Mouse (Mus musculus): Measurements from ENCODE around the gene Tdrd12.

Gene Tdrd12

DNA sequence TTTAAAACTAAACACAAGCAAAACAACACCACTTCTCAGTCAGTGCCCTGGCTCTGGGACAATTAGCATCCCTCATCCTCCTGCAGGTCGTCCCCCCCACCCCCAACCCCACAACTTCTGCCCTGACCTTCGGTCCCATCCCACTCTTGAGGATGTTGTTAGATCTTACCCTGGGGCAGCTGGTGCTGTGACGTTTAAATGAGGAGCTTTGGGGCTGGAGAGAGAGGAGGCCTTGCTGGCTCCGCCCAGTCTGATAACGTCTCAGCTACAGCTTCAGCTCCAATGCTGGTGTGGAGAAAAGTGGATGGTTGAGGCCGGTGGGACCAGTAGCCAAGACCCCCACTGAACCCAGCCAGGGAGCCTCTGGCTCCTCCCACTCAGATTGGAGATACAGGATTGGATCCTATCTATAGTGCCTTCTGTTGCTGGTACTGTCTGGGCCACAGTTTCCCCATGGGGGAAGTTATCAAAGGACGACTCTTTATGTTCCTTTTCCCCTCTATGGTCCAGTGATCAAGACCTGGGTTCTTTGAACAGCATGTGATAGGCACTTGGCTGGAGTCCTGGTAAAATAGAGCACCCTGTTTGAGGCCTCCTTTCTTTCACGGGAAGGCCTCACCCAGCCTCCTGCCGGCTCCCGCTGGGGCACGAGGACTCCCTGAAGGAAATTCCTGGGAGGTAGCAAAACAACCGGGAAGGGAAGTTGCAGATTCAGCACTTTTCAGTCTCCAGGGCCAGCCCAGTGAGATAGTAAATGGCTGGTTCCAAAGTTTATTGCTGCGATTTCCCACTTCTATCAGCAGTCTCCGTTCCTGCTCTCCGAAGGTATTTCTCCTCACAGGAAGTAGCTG, 89.3 kb downstream of the Tdrd12 start, which contains the start of gene Slc7a9:
TSS of gene Slc7a9 (plus strand) at position 801 of the 851 bp plus-strand sequence.
- DNase-seq (ENCODE audit: low spot score in 2 of 2) = no peak

DNA sequence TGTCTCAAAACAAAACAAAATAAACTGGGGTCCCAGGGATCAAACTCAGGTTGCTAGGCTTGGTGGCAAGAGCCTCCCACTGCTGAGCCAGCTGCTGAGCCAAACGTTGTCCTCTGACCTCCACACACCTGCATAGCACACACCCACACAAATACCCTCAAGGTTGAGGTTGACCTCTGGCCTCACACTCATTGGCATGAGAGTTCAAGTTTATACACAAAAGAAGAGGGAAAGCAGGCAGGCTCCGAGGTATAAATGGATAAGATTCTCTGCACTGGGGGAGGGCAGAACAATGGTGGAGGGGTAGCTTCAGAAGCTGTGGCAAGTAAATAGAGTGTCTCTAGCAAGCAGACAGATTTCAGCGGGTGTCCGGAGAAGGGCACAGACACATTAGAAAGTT, 90.0 kb downstream of the Tdrd12 start:
- no peak for DNase-seq (ENCODE audit: low spot score in 2 of 2)

DNA sequence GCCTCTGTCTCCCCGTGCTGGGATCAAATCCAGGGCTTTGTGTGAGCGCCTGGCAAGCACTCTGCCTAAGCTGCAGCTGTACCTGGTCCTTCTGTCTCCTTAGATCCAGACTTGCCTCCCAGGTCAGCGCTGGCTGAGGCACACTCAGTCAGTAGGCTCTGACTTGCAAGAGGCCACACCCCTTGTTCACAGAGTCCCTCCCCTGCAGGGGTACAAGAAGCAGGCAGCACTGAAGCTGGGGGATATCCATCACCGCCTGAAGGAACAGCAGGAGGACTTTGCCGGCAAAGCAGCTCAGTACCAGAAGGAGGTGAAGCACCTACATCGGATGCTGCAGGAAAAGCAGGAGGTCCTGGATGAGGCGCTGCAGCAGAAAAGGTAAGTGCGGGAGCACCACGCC, 102.3 kb downstream of the Tdrd12 start:
- no peak for DNase-seq (ENCODE audit: low spot score in 2 of 2)

DNA sequence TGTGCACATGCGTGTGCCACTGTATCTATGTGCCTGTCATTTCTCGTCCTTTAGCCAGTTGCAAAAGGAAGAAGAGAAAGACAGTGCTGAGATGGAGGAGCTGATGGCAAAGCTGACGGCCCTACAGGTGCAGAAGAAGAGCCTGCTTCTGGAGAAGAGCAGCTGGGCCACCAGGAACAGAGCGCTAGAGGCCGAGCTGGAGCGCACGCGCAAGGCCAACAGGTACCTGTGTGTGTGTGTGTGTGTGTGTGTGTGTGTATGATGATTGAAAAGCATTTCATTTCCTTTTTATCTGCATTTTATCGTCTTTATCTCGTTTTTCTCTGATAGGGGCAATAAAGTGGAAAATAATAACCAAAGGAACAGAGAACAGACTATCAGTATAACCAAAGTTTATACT, 109.4 kb downstream of the Tdrd12 start:
- no peak for DNase-seq (ENCODE audit: low spot score in 2 of 2)

DNA sequence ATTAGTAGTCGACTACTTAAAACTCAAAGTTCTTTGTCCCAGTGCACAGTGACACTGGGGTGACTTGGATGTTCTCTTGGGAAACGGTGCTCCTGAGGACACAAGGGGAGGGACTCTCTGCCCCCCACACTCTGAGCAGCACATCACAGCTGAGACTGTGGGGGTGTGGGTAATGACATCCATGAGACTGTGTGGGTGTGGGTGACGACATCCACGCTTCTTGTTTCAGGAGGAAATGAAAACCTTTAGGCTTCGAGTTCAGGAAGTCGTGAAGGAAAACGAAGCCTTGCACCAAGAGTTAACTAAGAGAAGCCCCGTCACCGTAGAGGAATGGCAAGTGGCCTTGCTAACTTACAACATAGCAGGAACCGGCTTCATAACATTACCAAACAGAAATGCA, 114.5 kb downstream of the Tdrd12 start:
- no peak for DNase-seq (ENCODE audit: low spot score in 2 of 2)

Data from urinary bladder, adult 18-20 months (tissue).